Mouse (Mus musculus) C2C12 (cell line): ENCODE data around the gene Pkp4.

Experiments
- CTCF ChIP-seq: IDR thresholded peaks from one replicate; pipeline ENCODE4 v1.5.1; 2011; ENCODE audit not compliant: control insufficient read depth, insufficient read depth, insufficient read length
- MAX ChIP-seq: IDR thresholded peaks from one replicate; pipeline ENCODE4 v1.6.1; 2011; ENCODE audit warnings: mild to moderate bottlenecking, control low read depth

GRCm38 (mm10) chr2:59226383-59226782, 65.7 kb downstream of the Pkp4 start:
- TF ChIP-seq CTCF, result no peak
- no peak for TF ChIP-seq MAX
